Mouse (Mus musculus) liver, embryonic 11.5 days (tissue): ENCODE measurements around the gene Iqcd. TPM values are rescaled to one million over a fixed set of nuclear protein-coding genes. Genes with fewer than 3 reads are reported as not detected.
A peak's percentile ranks its signal among the peaks of the same experiment; 100 is the strongest.

Source experiments
- ATAC-seq: fragments of 200-750 bp; cut with Nextera tagmentation; replicated peaks from 2 replicates; pipeline ENCODE4 v1.8.0; 2017; ENCODE audit warnings: moderate number of reproducible peaks, mild to moderate bottlenecking, moderate TSS enrichment, moderate library complexity; ENCODE audit not compliant: low FRiP score
- DNase-seq: peaks from one replicate; pipeline ENCODE4 v3.0.0-alpha.2; 2017; ENCODE audit warnings: low spot score
- H3K27ac ChIP-seq: fragments of 300-500 bp; sonication (generic); 2 replicates; pipeline ENCODE4 v1.5.1; 2014; ENCODE audit warnings: mild to moderate bottlenecking, low read depth, low read length, control low read depth
- H3K27me3 ChIP-seq: fragments of 300-500 bp; sonication (generic); replicated peaks from 2 replicates; pipeline ENCODE4 v1.6.1; 2014; ENCODE audit warnings: low read length, mixed read lengths; ENCODE audit not compliant: control insufficient read depth, insufficient read depth
- H3K36me3 ChIP-seq: fragments of 300-500 bp; sonication (generic); 2 replicates; pipeline ENCODE4 v1.6.1; 2014; ENCODE audit warnings: mild to moderate bottlenecking, low read length, moderate library complexity, mixed read lengths; ENCODE audit not compliant: control insufficient read depth, insufficient read depth
- H3K4me1 ChIP-seq: fragments of 300-500 bp; sonication (generic); replicated peaks from 2 replicates; pipeline ENCODE4 v1.6.1; 2014; ENCODE audit warnings: low read length, mixed read lengths; ENCODE audit not compliant: control insufficient read depth, insufficient read depth
- H3K4me2 ChIP-seq: fragments of 300-500 bp; sonication (generic); 2 replicates; pipeline ENCODE4 v1.6.1; 2014; ENCODE audit warnings: mild to moderate bottlenecking, control low read depth, moderate library complexity
- H3K4me3 ChIP-seq: fragments of 300-500 bp; sonication (generic); 2 replicates; pipeline ENCODE4 v1.5.1; 2014; ENCODE audit warnings: low read depth, low read length, control low read depth
- H3K9ac ChIP-seq: fragments of 300-500 bp; sonication (generic); 2 replicates; pipeline ENCODE4 v1.6.1; 2014; ENCODE audit warnings: low read depth, low read length, control low read depth
- H3K9me3 ChIP-seq: fragments of 300-500 bp; sonication (generic); 2 replicates; pipeline ENCODE4 v1.6.1; 2016; ENCODE audit warnings: low read length, inconsistent platforms, mixed read lengths; ENCODE audit not compliant: control insufficient read depth
- WGBS: fragments of 180-500 bp; shearing (Covaris S2); extraction: QIAGEN DNeasy Blood & Tissue Kit; methylation state at CpG from one replicate; pipeline ENCODE4 v1.1.7; 2014; 5-methylcytosine and 5-hydroxymethylcytosine counted together
- polyA plus RNA-seq: library from polyadenylated mRNA; unstranded; fragments of >200 nt; fragmentation: Nextera tagmentation; extraction: Ambion mirVana; gene quantifications from 2 replicates; pipeline ENCODE4 v1.2.1, GENCODE M21; 2014

Iqcd gene
- polyA plus RNA-seq, 1 experiment from 2014 or later = 1.5 TPM

DNA sequence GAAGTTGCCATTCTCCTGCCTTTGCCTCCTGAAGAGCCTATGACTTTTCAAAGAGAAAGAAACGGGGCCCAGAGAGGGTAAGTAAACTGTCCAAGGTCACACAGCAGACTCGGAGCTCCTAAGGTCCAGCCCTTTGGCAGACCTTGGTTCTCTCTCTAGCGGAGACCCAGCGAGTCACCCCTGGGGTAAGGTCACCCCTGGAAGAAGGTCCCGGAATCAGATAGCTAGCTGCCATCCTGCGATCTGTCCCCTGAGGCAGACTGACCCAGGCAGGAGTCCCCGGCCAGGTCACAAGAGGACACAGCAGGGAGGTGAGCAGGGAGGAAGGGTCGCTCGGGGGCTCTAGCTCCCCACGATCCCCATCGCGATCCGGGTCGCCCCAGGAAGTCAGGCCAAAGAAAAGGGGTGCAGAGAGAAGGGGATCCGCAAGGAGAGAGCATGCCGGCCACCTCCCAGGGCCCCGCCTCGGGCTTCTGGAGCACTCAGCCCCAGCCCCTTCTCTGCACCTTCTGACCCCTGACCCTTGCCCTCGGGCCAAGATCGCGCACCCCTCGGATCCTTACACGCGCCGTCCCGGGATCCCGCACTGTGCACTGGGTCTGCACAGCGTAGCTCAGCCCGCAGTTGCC is 762 bp upstream of the Iqcd start:
- peak overlapping the region; percentile 88 for H3K9ac ChIP-seq
- H3K4me3 ChIP-seq = peak overlapping the region; percentile 93
- peaks cover 36% of the 10 kb centered on the region for H3K4me1 ChIP-seq
- H3K27ac ChIP-seq = peak overlapping the region; percentile 84
- WGBS = 2% methylated on average over 26 of the region's 29 CpGs
- no peak for DNase-seq
- H3K36me3 ChIP-seq = peaks cover 19% of the 10 kb centered on the region
- H3K27me3 ChIP-seq = no peaks in the 10 kb centered on the region
- H3K9me3 ChIP-seq = peaks cover 3% of the 10 kb centered on the region; the same call in 1 of the 2 replicates
- H3K4me2 ChIP-seq = peak overlapping the region; percentile 97
- peak; percentile 55 for ATAC-seq

DNA sequence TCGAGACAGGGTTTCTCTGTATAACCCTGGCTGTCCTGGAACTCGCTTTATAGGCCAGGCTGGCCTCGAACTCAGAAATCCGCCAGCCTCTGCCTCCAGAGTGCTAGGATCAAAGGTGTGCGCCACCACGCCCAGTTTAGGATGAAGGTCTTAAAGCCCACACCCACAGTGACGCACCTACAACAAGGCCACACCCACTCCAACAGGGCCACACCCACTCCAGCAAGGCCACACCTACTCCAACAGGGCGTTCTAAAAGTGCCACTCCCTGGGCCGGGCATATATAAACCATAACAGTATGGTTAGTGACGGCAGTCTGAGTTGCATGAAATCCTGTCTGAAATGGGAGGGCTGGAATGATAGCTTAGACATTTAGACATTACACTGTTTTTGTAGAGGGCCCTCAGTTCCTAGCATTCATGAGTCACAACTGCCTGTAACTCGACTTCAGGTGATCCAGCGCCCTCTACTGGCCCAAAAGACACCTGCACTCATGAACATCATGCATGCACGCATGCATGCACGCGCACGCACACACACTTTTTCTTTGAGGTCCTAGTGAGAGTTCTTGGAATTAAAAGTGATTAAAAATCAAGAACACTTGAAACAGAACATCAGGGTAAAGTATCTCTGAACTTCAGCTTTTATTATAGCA is 1.7 kb downstream of the Iqcd start:
- DNase-seq = no peak
- WGBS = 67% methylated on average over 16 of the region's 16 CpGs
- H3K36me3 ChIP-seq = no peaks in the 10 kb centered on the region
- H3K9me3 ChIP-seq = peaks cover 3% of the 10 kb centered on the region; the same call in 1 of the 2 replicates
- no peak for ATAC-seq
- H3K4me3 ChIP-seq = no peak overlapping the region
- no peak overlapping the region for H3K4me2 ChIP-seq
- no peaks in the 10 kb centered on the region for H3K27me3 ChIP-seq
- H3K27ac ChIP-seq = no peak overlapping the region
- no peak overlapping the region for H3K9ac ChIP-seq
- peaks cover 28% of the 10 kb centered on the region for H3K4me1 ChIP-seq

DNA sequence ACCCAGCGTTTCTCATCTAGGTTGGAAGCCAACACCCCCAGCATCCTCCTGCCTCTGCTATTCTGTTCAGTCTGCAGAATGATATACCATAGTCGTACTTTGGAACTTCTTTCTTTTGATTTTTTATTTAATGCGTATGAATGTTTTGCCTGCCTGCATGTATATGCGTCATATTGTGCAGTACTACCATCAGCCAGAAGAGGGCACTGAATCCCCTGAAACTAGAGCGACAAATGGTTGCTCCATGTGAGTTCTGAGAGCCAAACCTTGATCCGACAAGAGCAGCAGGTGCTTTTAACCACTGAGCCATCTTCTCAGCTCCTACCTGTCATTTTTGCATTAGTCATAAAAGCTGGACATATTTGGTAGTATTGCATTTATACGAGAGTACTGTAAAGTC is 3.3 kb downstream of the Iqcd start:
- H3K4me1 ChIP-seq = peaks cover 15% of the 10 kb centered on the region
- ATAC-seq = no peak

DNA sequence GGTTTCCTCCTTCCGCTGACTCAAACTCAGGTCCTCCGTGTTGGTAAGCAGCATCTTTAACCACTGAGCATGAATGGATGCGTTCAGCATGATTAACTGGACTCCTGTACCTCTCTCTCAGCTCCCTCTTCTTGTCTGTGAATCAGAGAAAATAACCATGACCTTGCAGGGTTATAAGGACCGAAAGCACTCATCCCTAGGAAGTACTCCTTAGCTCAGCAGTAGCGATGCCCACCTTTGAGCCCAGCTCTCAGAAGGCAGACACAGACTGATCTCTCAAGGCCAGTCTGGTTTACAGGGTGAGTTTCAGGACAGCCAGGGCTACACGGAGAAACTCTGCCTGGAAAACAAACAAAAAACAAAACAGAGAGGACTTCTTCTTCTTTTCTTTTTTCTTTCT is 5.7 kb downstream of the Iqcd start:
- Histone ChIP-seq H3K4me2 (no peak overlapping the region), H3K9me3 (peaks cover 3% of the 10 kb centered on the region; the same call in 1 of the 2 replicates), H3K36me3 (no peaks in the 10 kb centered on the region), H3K9ac (no peak overlapping the region), H3K4me1 (peaks cover 17% of the 10 kb centered on the region), H3K4me3 (no peak overlapping the region), H3K27me3 (no peaks in the 10 kb centered on the region), H3K27ac (no peak overlapping the region)
- ATAC-seq = no peak
- DNase-seq = no peak
- WGBS = 77% methylated on average over 6 of the region's 6 CpGs

More for the DNA sequence above, 3.3 kb downstream of the Iqcd start:
- H3K9me3 ChIP-seq = peaks cover 3% of the 10 kb centered on the region; the same call in 1 of the 2 replicates
- WGBS = 60% methylated on average over 7 of the region's 7 CpGs
- no peak for DNase-seq
- no peaks in the 10 kb centered on the region for H3K36me3 ChIP-seq
- no peak overlapping the region for H3K4me3 ChIP-seq
- no peak overlapping the region for H3K9ac ChIP-seq
- no peak overlapping the region for H3K27ac ChIP-seq
- no peaks in the 10 kb centered on the region for H3K27me3 ChIP-seq
- H3K4me2 ChIP-seq = no peak overlapping the region

DNA sequence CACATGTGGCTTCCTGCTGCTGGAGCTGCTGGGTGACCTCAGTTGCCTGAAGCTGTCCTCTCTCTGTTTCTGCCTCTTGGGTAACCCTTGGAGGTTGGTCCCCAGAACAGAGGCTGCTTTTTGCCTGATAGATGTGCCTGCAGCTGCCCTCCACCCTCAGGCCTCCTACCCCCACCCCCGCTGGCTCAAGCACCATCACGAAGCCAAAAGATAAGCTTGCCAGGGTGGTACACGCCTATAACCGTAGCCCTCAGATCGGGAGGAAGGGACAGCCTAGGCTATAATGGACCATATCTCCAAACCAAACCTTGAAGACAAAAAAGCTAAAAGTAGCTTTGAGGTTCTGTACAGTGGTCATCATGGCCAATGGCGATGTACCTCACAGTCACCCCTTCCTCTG is 10.8 kb downstream of the Iqcd start:
- peak; percentile 92 for ATAC-seq
- Histone ChIP-seq H3K36me3 (no peaks in the 10 kb centered on the region), H3K4me3 (no peak overlapping the region), H3K27me3 (no peaks in the 10 kb centered on the region), H3K27ac (peak overlapping the region; percentile 78), H3K9ac (peak overlapping the region; percentile 45; the same call in 1 of the 2 replicates), H3K4me2 (peak overlapping the region; percentile 38), H3K4me1 (peaks cover 32% of the 10 kb centered on the region), H3K9me3 (no peaks in the 10 kb centered on the region)
- WGBS = 53% methylated on average over 6 of the region's 6 CpGs
- no peak for DNase-seq

DNA sequence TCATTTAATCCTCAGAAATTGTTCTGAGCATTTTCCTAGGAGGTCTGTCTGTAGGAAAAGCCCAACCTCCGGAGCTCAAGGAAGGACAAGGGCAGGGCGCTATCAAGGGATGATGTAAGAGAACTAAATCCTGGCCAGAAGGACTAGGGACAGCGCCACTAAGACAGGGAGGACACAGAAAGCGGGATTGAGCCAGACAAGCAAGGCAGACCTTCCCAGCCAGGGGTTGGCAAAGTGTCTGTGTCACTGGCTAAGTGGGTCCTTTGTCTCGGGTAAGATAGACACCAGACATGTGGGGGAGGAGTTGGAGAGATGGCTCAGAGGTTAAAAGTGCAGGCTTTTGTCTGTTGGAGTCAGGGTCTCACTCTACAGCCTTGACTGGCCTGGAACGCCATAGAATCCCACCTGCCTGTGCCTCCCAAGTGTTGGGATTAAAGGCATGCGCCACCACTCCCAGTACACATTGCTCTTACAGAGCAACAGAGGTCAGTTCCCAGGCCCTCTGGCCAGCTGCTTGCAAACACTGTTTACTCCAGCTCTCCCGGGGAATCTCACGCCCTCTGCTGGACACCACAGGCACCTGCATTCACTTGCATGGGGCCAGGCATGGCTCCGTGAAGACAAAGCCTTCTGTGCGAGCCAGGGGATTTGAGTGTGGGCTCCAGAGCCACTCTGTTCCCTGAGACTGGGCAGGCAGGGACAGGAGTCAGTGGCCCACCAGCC is 12.3 kb downstream of the Iqcd start:
- Histone ChIP-seq H3K4me2 (peak overlapping the region; percentile 14; the same call in 1 of the 2 replicates), H3K9me3 (no peaks in the 10 kb centered on the region), H3K4me3 (no peak overlapping the region), H3K36me3 (no peaks in the 10 kb centered on the region), H3K9ac (peak overlapping the region; percentile 30; the same call in 1 of the 2 replicates), H3K27me3 (no peaks in the 10 kb centered on the region), H3K4me1 (peaks cover 37% of the 10 kb centered on the region), H3K27ac (peak overlapping the region; percentile 43; the same call in 1 of the 2 replicates)
- ATAC-seq (no peak; the same call in 1 of the 2 replicates), DNase-seq (no peak)
- WGBS = 57% methylated on average over 11 of the region's 11 CpGs

DNA sequence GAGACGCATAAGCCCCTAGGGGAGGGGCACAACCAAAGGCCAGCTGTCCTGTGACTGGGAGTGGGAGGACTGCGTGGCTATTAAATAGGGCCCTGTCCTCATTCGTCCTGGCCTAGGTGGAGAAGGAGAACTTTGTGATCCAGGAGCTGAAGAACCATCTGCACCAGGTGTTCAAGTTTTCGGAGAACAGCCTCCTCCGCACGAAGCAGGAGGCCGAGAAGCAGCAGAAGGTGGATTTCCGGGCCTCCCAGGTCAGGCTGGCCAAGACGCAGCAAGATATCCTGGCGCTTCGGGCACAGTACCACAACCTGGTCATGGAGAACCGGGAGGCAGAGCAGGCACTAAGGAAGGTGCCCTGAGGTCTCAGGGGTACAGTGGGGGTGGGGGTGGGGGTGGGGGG is 13.4 kb downstream of the Iqcd start:
- ATAC-seq = no peak
- Histone ChIP-seq H3K4me3 (no peak overlapping the region), H3K9me3 (no peaks in the 10 kb centered on the region), H3K9ac (no peak overlapping the region), H3K27ac (no peak overlapping the region), H3K4me1 (peaks cover 41% of the 10 kb centered on the region), H3K36me3 (no peaks in the 10 kb centered on the region), H3K27me3 (no peaks in the 10 kb centered on the region), H3K4me2 (no peak overlapping the region)
- 94% methylated on average over 11 of the region's 12 CpGs for WGBS
- no peak for DNase-seq

DNA sequence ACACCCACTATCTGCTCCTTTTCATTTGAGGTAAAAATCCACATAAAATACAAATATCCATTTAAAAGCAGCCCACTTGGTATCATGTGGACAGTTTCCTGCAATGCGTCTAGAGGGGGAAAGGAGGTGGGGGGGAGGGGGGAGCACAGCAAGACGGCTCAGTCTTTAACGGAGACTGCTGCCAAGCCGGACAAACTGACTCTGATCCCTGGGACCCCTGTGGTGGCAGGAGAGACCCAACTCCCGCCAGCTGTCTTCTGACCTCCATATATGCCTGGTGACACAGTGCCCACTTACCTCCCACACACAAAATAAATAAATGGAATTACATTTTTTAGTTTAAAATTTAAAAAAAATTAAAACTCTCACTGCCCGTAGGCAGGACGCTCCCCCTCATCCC is 14.7 kb downstream of the Iqcd start:
- no peaks in the 10 kb centered on the region for H3K36me3 ChIP-seq
- H3K4me2 ChIP-seq = no peak overlapping the region
- no peak overlapping the region for H3K4me3 ChIP-seq
- ATAC-seq (no peak), DNase-seq (no peak)
- no peak overlapping the region for H3K9ac ChIP-seq
- 76% methylated on average over 7 of the region's 7 CpGs for WGBS
- no peak overlapping the region for H3K27ac ChIP-seq
- no peaks in the 10 kb centered on the region for H3K27me3 ChIP-seq
- no peaks in the 10 kb centered on the region for H3K9me3 ChIP-seq
- peaks cover 38% of the 10 kb centered on the region for H3K4me1 ChIP-seq
